Mouse (Mus musculus) cerebellum, adult (tissue): ENCODE measurements around the gene Gm49369.

Experiments
- ATAC-seq: cut with Nextera tagmentation; 2 replicates; pipeline ENCODE4 v1.9.2; 2017; ENCODE audit warnings: mild to moderate bottlenecking, moderate library complexity, mixed read lengths; ENCODE audit not compliant: insufficient number of reproducible peaks, low FRiP score, low TSS enrichment

Gm49369 gene

DNA sequence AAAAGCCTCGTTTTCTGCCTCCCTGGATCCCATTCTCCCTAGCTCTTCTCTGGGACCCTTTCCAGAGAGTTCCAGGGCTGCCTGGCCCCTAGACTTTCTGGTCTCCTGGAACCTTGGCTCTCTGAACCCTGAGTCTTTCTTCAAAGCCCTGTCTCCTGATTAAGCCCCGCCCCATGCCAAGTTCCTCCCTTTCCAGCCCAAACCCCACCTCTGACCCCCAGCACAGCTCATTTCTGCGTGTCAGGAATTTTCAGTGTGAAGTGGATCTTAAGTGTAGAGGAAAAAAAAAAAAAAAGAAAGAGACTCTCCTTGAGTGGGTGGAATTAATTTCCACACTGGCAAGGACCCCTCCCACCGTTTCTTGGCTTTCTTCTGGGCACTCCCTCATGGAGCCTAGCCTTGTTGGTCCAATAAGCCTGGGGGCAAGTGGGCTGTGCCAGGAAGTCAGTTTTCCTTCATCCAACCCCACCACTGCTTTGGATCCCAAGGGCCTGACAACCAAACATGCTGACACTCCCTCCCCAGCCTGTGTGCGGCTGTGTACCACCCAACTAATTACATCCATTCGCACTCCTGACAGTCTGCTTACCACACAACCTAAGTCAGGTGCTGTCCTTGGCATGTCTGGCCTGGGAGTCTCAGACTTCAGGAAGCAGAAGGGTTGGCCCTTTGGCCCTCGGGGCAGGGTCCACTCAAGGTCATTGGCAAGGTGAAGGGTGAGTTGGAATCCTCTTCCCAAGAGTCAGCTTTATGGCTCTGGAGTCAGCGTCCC is 8.6 kb downstream of the Gm49369 start, which contains the start of gene Ifitm10:
Gene Ifitm10 (minus strand): TSS at position 113 of the 772 bp plus-strand sequence.
- no peak for ATAC-seq

DNA sequence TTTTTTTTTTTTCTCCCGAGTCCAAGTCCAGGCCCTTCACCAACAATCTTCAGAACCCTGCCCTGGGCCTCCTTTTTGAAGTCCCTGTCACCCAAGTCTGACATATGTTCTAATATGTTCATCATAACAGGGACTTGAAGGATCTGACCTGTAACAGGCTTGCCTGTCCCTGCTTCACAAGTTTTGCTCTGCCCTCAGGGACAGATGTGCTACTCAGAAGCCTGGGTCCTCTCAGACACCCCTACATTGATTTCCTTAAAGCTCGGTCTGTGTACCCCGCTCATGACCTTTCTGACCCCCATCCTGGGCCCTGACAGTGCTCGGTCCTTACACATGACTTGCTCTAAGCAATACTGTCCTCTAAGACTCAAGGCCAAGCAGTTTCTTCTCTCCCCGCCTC is 9.4 kb downstream of the Gm49369 start:
- no peak for ATAC-seq

GRCm38 (mm10) chr7:142371768-142372661 is 10.5 kb downstream of the Gm49369 start:
- ATAC-seq = peak; percentile 2; the same call in 1 of the 2 replicates

DNA sequence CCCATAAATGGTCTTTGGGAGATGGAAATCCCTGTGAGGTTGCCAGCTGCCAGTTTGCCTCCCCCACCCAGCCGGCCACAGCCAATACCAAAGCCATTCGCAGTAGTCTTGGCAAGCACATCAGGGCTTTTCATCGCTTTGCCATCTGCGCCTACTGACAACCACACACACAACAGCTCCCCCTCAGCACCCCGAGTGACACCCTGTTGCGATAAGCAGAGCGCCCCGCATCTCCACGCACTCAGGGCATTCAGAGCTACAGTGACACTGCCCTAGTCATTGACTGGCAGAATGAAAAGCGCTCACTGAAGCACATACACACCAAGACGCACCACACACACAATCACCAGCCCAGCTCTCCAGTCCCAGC is 11.1 kb downstream of the Gm49369 start:
- ATAC-seq = peak; percentile 16; the same call in 1 of the 2 replicates

- ATAC-seq = no peak
Observed at GRCm38 (mm10) chr7:142370937-142371336, 11.5 kb downstream of the Gm49369 start.

- ATAC-seq = no peak
Observed at GRCm38 (mm10) chr7:142369820-142370219, 12.6 kb downstream of the Gm49369 start.

DNA sequence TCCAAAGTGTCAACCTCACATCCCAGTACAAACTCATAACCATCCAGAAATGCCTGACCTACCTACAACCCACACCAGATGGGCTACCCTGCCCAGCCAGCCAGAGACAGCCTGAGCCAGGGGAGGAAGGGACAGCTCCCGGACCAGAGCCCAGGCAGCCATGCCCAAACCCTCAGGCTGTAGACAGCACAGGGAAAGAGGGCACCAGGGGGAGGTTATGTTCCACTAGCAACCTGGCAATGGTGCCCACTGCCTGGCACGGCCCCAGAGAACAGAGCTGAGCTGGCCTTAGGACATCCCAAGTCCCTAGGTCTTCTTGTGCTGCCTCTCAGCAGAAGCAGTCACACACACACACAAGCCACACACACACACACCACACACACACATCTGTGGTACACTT is 13.6 kb downstream of the Gm49369 start:
- ATAC-seq = peak; percentile 80

- ATAC-seq = no peak
Observed at GRCm38 (mm10) chr7:142363107-142363506, 19.4 kb downstream of the Gm49369 start.

DNA sequence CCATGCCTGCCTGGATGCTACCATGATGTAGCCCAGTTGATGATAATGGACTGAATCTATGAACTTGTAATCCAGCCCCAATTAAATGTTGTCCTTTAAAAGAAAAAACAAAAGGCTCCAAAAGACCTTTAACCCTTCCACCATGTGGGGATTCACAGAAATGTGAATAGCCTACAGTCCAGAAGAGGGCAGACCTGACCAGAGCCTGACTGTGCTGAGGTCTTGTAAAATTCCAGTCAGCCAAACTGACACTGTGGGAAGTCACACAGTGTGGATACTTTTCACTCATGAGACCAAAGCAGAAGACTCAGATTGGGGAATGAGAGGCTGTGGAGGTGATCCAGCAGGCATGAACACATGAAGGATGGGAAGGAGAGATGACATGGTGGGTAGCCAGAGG is 21.7 kb downstream of the Gm49369 start:
- no peak for ATAC-seq

- ATAC-seq = no peak
Observed at GRCm38 (mm10) chr7:142359129-142359528, 23.3 kb downstream of the Gm49369 start.

GRCm38 (mm10) chr7:142357566-142357965 is 24.9 kb downstream of the Gm49369 start:
- ATAC-seq = no peak

DNA sequence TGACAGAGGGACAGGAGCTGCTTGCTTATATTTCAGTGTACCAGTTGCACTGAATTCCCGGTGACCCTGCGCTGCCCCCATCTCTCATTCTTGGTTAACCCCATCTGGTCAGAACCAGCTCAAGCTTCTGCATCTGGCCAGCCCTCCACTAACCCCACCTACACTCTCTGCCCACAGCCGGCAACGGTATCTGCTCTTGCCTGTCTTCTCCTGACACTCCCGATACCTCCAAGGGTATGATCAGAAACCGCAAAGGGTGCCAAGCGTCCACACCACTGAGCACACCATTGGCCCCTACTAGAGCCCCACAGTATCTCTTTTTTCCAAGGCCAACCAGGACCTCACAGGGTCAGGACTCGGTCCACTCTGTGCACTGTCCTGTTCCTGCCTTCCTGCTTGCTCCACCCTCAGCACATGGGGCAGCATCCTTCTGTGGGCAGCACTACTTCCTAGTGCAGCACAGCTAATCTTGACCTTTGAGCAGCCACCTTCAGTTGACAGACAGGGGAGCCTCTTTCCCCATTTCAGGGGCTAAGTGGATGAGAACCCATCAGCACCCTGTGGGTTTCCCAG is 27.7 kb downstream of the Gm49369 start:
- ATAC-seq = no peak

- ATAC-seq = no peak
Observed at GRCm38 (mm10) chr7:142353854-142354253, 28.6 kb downstream of the Gm49369 start.

DNA sequence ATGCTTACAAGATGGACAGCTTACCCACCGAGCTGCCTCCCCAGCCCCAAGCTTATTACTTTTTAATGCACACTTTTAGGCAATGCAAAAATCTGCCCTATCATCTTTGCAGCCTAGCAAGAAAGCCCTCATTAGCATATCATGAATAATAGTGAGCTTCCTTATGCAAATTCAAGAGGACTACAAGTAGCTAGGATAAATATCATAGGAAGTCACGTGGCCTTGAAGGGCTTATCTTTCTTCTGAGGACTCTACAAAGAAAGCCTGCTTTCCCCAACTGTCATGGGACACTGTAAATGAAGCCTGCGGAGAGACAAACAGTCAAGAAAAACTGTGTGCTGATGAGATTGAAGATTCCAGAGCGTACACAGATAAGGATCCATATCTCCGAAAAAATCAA is 30.9 kb downstream of the Gm49369 start:
- ATAC-seq = no peak

GRCm38 (mm10) chr7:142349308-142349961 is 33.0 kb downstream of the Gm49369 start:
- ATAC-seq = no peak

- ATAC-seq = no peak
Observed at GRCm38 (mm10) chr7:142347542-142347941, 34.9 kb downstream of the Gm49369 start.

GRCm38 (mm10) chr7:142342247-142342640 is 40.2 kb downstream of the Gm49369 start:
- no peak for ATAC-seq

GRCm38 (mm10) chr7:142341564-142342246 is 40.8 kb downstream of the Gm49369 start:
- ATAC-seq = no peak

GRCm38 (mm10) chr7:142340269-142340970 is 42.0 kb downstream of the Gm49369 start:
- ATAC-seq = no peak
